Mouse (Mus musculus): Measurements from ENCODE around the gene Pfn3. TPM values are rescaled to one million over a fixed set of nuclear protein-coding genes. Genes with fewer than 3 reads are reported as not detected.

Gene Pfn3
- polyA plus RNA-seq, 1 experiment from 2014 or later: not detected

DNA sequence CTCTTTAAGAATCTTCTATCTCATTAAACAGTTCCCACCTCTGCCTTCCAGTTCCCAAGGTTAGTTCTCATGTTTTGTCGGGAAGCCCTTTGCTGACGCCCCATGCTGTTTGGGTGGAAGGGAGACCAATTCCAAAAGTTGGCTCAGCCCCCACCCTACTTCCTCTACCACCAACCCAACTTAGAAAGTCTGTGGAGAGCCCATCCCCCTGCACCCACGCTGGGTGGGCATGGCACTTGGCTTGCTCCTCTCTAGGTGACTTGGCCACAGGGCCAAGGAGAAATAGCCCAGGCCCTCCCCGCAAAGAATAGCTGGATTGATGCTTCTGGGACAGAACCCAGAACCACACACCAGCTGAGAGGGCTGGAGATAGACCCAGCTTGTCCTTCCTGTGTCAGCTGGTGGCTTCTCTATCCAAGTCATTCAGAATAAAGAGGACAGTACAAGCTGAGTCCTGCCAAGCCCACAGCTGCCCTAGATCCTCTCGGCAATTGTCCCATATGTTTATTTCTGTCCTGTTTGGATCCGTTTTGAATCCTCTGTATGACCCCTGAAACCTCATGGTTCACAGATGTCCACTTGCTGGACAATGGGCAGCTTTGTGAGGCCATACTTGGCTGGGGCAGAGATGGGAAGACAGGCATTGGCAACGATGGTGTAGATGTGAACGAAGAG is 43.9 kb downstream of the Pfn3 start:
- H3K27me3 ChIP-seq (ENCODE audit: insufficient read depth, poor library complexity, severe bottlenecking): peaks cover 34% of the 10 kb centered on the region
- H3K36me3 ChIP-seq: no peaks in the 10 kb centered on the region
- H3K4me3 ChIP-seq: no peak overlapping the region
- 68% methylated on average over 8 of the region's 8 CpGs for WGBS
- peaks cover 13% of the 10 kb centered on the region for H3K4me1 ChIP-seq (replicated peaks)
- DNase-seq (ENCODE audit: low spot score): no peak
- peak overlapping the region; percentile 40; the same call in 1 of the 2 replicates for H3K27ac ChIP-seq
- H3K9me3 ChIP-seq: no peaks in the 10 kb centered on the region

DNA sequence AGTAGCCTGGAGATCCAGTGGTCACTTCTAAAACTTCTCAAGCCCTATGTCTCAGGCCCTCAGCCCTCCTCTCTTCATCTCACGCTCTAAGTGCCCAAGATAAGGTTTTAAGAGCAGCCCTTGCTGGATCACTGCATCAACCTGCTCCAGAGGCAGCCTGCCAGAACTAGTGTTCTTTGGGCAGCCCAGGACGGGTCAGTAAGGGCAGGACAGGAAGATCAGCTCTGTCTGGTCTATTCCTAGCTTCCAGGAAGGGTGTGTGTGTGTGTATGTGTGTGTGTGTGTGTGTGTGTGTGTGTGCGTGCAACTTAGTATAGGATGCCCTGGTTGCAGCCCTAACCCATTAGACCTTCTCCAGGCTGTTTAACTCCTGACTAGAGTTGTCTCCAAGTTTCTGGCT is 44.8 kb downstream of the Pfn3 start:
- Histone ChIP-seq H3K4me3 (no peak overlapping the region), H3K9me3 (no peaks in the 10 kb centered on the region), H3K4me1 (replicated peaks) (peaks cover 13% of the 10 kb centered on the region), H3K36me3 (no peaks in the 10 kb centered on the region), H3K27me3 (ENCODE audit: insufficient read depth, poor library complexity, severe bottlenecking) (peaks cover 30% of the 10 kb centered on the region), H3K27ac (no peak overlapping the region)
- WGBS: 69% methylated on average over 3 of the region's 3 CpGs
- no peak for DNase-seq (ENCODE audit: low spot score)

DNA sequence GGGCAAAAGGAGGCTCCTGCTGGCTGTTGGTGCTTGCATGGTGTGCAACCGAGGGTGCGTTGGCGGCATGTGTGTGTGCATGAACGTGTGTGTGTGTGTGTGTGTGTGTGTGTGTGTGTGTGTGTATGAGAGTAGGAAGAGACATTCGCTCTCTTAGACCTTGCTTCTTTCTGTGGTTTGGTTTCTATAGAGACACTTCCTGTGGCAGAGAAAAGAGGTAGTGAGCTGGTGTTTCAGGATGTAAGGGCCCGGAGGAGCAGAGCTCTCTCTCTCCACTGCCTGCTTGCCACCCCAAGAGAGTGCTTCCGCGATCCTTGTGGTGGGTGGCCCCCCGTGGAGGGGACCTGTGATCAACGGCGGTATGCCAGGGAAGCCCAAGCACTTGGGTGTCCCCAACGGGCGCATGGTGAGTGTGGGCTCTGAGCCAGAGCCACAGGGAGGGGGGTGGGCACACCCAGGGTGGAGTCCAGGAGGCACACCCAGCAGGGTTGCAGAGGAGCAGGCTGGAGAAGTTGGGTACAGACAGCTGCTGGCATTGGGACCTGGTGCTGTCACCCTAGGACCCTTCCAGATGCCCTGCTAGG is 45.4 kb downstream of the Pfn3 start, which contains the start of gene Rgs14:
Rgs14 (plus strand) TSS at position 202 of the 584 bp plus-strand sequence.
- Histone ChIP-seq H3K36me3 (no peaks in the 10 kb centered on the region), H3K4me3 (no peak within 1 kb of the TSS), H3K27me3 (ENCODE audit: insufficient read depth, poor library complexity, severe bottlenecking) (peaks cover 30% of the 10 kb centered on the region), H3K9me3 (no peaks in the 10 kb centered on the region), H3K4me1 (replicated peaks) (peaks cover 13% of the 10 kb centered on the region), H3K27ac (peak within 1 kb of the TSS; percentile 51; the same call in 1 of the 2 replicates)
- 63% methylated on average over 13 of the region's 13 CpGs for WGBS
- no peak for DNase-seq (ENCODE audit: low spot score)

DNA sequence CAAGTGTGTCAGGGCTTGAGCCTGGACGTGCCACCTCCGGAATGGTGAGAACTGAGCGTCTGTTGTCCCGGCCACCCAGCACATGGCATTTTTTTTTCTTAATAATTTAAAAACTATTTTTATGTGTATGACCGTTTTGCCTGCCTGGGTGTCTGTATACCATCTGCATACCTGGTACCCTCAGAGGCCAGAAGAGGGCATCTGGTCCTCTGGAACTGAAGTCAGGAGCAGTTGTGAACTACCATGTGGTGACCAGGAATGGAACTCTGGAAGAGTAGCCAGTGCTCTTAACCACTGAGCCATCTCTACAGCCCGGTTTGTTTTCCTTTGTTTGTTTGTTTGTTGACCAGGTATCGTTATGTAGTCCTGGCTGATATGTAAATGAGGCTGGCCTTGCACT is 46.6 kb downstream of the Pfn3 start:
- no peak for DNase-seq (ENCODE audit: low spot score)
- Histone ChIP-seq H3K36me3 (no peaks in the 10 kb centered on the region), H3K27ac (no peak overlapping the region), H3K27me3 (ENCODE audit: insufficient read depth, poor library complexity, severe bottlenecking) (peaks cover 21% of the 10 kb centered on the region), H3K4me1 (replicated peaks) (peaks cover 13% of the 10 kb centered on the region), H3K4me3 (no peak overlapping the region), H3K9me3 (no peaks in the 10 kb centered on the region)
- 77% methylated on average over 7 of the region's 7 CpGs for WGBS

Other genes with a start within 250 kb of the Pfn3 start
- gene Nsd1, start 205.4 kb downstream of the Pfn3 start, polyA plus RNA-seq (2016; fragmentation: Nextera tagmentation; extraction: Ambion mirVana): 69.3 and 73.9 TPM in 2 replicates
- 510 and 522 TPM in 2 replicates for gene Prelid1, start 94.7 kb downstream of the Pfn3 start, polyA plus RNA-seq (2016; fragmentation: Nextera tagmentation; extraction: Ambion mirVana)
- gene Rab24, start 93.3 kb downstream of the Pfn3 start, polyA plus RNA-seq (2016; fragmentation: Nextera tagmentation; extraction: Ambion mirVana): 80.9 and 83.7 TPM in 2 replicates
- 25.2 and 33.7 TPM in 2 replicates for gene Mxd3, start 85.4 kb downstream of the Pfn3 start, polyA plus RNA-seq (2016; fragmentation: Nextera tagmentation; extraction: Ambion mirVana)
- 95.2 and 107 TPM in 2 replicates for gene Lman2, start 52.4 kb downstream of the Pfn3 start, polyA plus RNA-seq (2016; fragmentation: Nextera tagmentation; extraction: Ambion mirVana)
- gene Rgs14, start 45.5 kb downstream of the Pfn3 start, polyA plus RNA-seq (2016; fragmentation: Nextera tagmentation; extraction: Ambion mirVana): 0.44 and 0.68 TPM in 2 replicates
- gene Slc34a1, start 17.0 kb downstream of the Pfn3 start, polyA plus RNA-seq (2016; fragmentation: Nextera tagmentation; extraction: Ambion mirVana): 0.22 TPM in 1 of 2 replicates, not detected in the other
- 0.07 and 0.25 TPM in 2 replicates for gene F12, start 11.6 kb upstream of the Pfn3 start, polyA plus RNA-seq (2016; fragmentation: Nextera tagmentation; extraction: Ambion mirVana)
- gene Grk6, start 29.8 kb upstream of the Pfn3 start, polyA plus RNA-seq (2016; fragmentation: Nextera tagmentation; extraction: Ambion mirVana): 51.5 and 52.3 TPM in 2 replicates
- gene Prr7, start 49.0 kb upstream of the Pfn3 start, polyA plus RNA-seq (2016; fragmentation: Nextera tagmentation; extraction: Ambion mirVana): 0.69 and 1.0 TPM in 2 replicates
- 420 and 518 TPM in 2 replicates for gene Dbn1, start 72.9 kb upstream of the Pfn3 start, polyA plus RNA-seq (2016; fragmentation: Nextera tagmentation; extraction: Ambion mirVana)
- gene Pdlim7, start 98.4 kb upstream of the Pfn3 start, polyA plus RNA-seq (2016; fragmentation: Nextera tagmentation; extraction: Ambion mirVana): 194 and 221 TPM in 2 replicates
- gene Dok3, start 114.1 kb upstream of the Pfn3 start, polyA plus RNA-seq (2016; fragmentation: Nextera tagmentation; extraction: Ambion mirVana): 3.5 and 3.9 TPM in 2 replicates
- 85.2 and 88.2 TPM in 2 replicates for gene Ddx41, start 121.4 kb upstream of the Pfn3 start, polyA plus RNA-seq (2016; fragmentation: Nextera tagmentation; extraction: Ambion mirVana)
- gene Fam193b, start 155.9 kb upstream of the Pfn3 start, polyA plus RNA-seq (2016; fragmentation: Nextera tagmentation; extraction: Ambion mirVana): 63.7 and 64.3 TPM in 2 replicates
- 102 and 112 TPM in 2 replicates for gene Tmed9, start 158.5 kb upstream of the Pfn3 start, polyA plus RNA-seq (2016; fragmentation: Nextera tagmentation; extraction: Ambion mirVana)
- gene B4galt7, start 184.7 kb upstream of the Pfn3 start, polyA plus RNA-seq (2016; fragmentation: Nextera tagmentation; extraction: Ambion mirVana): 32.2 and 39.9 TPM in 2 replicates
- gene Caml, start 207.8 kb upstream of the Pfn3 start, polyA plus RNA-seq (2016; fragmentation: Nextera tagmentation; extraction: Ambion mirVana): 55.0 and 60.9 TPM in 2 replicates
- 27.1 and 38.2 TPM in 2 replicates for gene Ddx46, start 219.8 kb upstream of the Pfn3 start, polyA plus RNA-seq (2016; fragmentation: Nextera tagmentation; extraction: Ambion mirVana)

All from hindbrain, embryonic 10.5 days (tissue).